Mouse (Mus musculus) kidney, embryonic 15.5 days (tissue): Measurements from ENCODE around the gene Nid2. TPM values are rescaled to one million over a fixed set of nuclear protein-coding genes. Genes with fewer than 3 reads are reported as not detected.

Experiments used
- ATAC-seq: fragments of 200-750 bp; cut with Nextera tagmentation; replicated peaks from 2 replicates; pipeline ENCODE4 v1.8.0; 2017; ENCODE audit warnings: moderate TSS enrichment; ENCODE audit not compliant: low FRiP score
- H3K27ac ChIP-seq: fragments of 300-500 bp; sonication (generic); 2 replicates; pipeline ENCODE4 v1.5.1; 2015; ENCODE audit warnings: mild to moderate bottlenecking, inconsistent platforms
- H3K27me3 ChIP-seq: fragments of 300-500 bp; sonication (generic); 2 replicates; pipeline ENCODE4 v1.6.1; 2015; ENCODE audit warnings: inconsistent platforms
- H3K36me3 ChIP-seq: fragments of 300-500 bp; sonication (generic); 2 replicates; pipeline ENCODE4 v1.6.1; 2015; ENCODE audit warnings: inconsistent platforms
- H3K4me1 ChIP-seq: fragments of 300-500 bp; sonication (generic); 2 replicates; pipeline ENCODE4 v1.6.1; 2015; ENCODE audit warnings: inconsistent platforms
- H3K4me2 ChIP-seq: fragments of 300-500 bp; sonication (generic); 2 replicates; pipeline ENCODE4 v1.6.1; 2015; ENCODE audit warnings: moderate library complexity, mild to moderate bottlenecking, inconsistent platforms
- H3K4me3 ChIP-seq: fragments of 300-500 bp; sonication (generic); replicated peaks from 2 replicates; pipeline ENCODE4 v1.5.1; 2015; ENCODE audit warnings: mild to moderate bottlenecking, inconsistent platforms
- H3K9ac ChIP-seq: fragments of 300-500 bp; sonication (generic); 2 replicates; pipeline ENCODE4 v1.6.1; 2015; ENCODE audit warnings: mild to moderate bottlenecking, inconsistent platforms
- H3K9me3 ChIP-seq: fragments of 300-500 bp; sonication (generic); replicated peaks from 2 replicates; pipeline ENCODE4 v1.6.1; 2016; ENCODE audit warnings: inconsistent platforms
- WGBS: fragments of 180-500 bp; shearing (Covaris S2); methylation state at CpG from one replicate; pipeline ENCODE4 v1.1.7; 2015; ENCODE audit warnings: mixed read lengths; 5-methylcytosine and 5-hydroxymethylcytosine counted together
- polyA plus RNA-seq: library from polyadenylated mRNA; unstranded; fragments of >200 nt; fragmentation: Nextera tagmentation; extraction: Ambion mirVana; gene quantifications from 2 replicates; pipeline ENCODE4 v1.2.1, GENCODE M21; 2015

Gene Nid2
- polyA plus RNA-seq, 1 experiment from 2014 or later: 128 TPM

GRCm38 (mm10) chr14:19796541-19797304 lies 45.7 kb downstream of the Nid2 start:
- H3K27me3 ChIP-seq: no peaks in the 10 kb centered on the region
- no peak overlapping the region for H3K4me3 ChIP-seq
- no peak overlapping the region for H3K9ac ChIP-seq
- H3K4me1 ChIP-seq: no peaks in the 10 kb centered on the region
- H3K27ac ChIP-seq: no peak overlapping the region
- WGBS: 77% methylated on average over 18 of the region's 18 CpGs
- ATAC-seq: peak; percentile 25; the same call in 1 of the 2 replicates
- H3K4me2 ChIP-seq: no peak overlapping the region
- no peaks in the 10 kb centered on the region for H3K9me3 ChIP-seq
- peaks cover 63% of the 10 kb centered on the region for H3K36me3 ChIP-seq

GRCm38 (mm10) chr14:19800485-19800884 lies 49.4 kb downstream of the Nid2 start:
- no peak overlapping the region for H3K9ac ChIP-seq
- H3K4me1 ChIP-seq: no peaks in the 10 kb centered on the region
- H3K4me3 ChIP-seq: no peak overlapping the region
- H3K4me2 ChIP-seq: no peak overlapping the region
- H3K27me3 ChIP-seq: no peaks in the 10 kb centered on the region
- no peak overlapping the region for H3K27ac ChIP-seq
- H3K36me3 ChIP-seq: peaks cover 80% of the 10 kb centered on the region
- ATAC-seq: no peak
- WGBS: 66% methylated on average over 2 of the region's 2 CpGs
- H3K9me3 ChIP-seq: no peaks in the 10 kb centered on the region

- 84% methylated on average over 8 of the region's 8 CpGs for whole genome bisulfite sequencing
- Histone ChIP-seq H3K9me3 (no peaks in the 10 kb centered on the region), H3K36me3 (peaks cover 87% of the 10 kb centered on the region), H3K27me3 (no peaks in the 10 kb centered on the region), H3K4me1 (no peaks in the 10 kb centered on the region), H3K9ac (no peak overlapping the region), H3K27ac (no peak overlapping the region), H3K4me3 (no peak overlapping the region), H3K4me2 (no peak overlapping the region)
- ATAC-seq: no peak
Observed at GRCm38 (mm10) chr14:19801474-19802215, 50.6 kb downstream of the Nid2 start.

- WGBS: 71% methylated on average over 4 of the region's 4 CpGs
- Histone ChIP-seq H3K27ac (no peak overlapping the region), H3K27me3 (no peaks in the 10 kb centered on the region), H3K9me3 (no peaks in the 10 kb centered on the region), H3K9ac (no peak overlapping the region), H3K4me1 (no peaks in the 10 kb centered on the region), H3K36me3 (peaks cover 79% of the 10 kb centered on the region), H3K4me3 (no peak overlapping the region), H3K4me2 (no peak overlapping the region)
- no peak for ATAC-seq
Observed at GRCm38 (mm10) chr14:19803222-19803621, 52.2 kb downstream of the Nid2 start.

- no peak for ATAC-seq
- H3K4me1 ChIP-seq: no peaks in the 10 kb centered on the region
Observed at GRCm38 (mm10) chr14:19803623-19804022, 52.6 kb downstream of the Nid2 start.

GRCm38 (mm10) chr14:19807339-19807738 lies 56.3 kb downstream of the Nid2 start:
- Histone ChIP-seq H3K9ac (no peak overlapping the region), H3K9me3 (no peaks in the 10 kb centered on the region), H3K4me2 (no peak overlapping the region), H3K27ac (no peak overlapping the region), H3K27me3 (no peaks in the 10 kb centered on the region), H3K36me3 (peaks cover 66% of the 10 kb centered on the region), H3K4me1 (no peaks in the 10 kb centered on the region), H3K4me3 (no peak overlapping the region)
- WGBS: 85% methylated on average over 3 of the region's 3 CpGs
- ATAC-seq: no peak

More at GRCm38 (mm10) chr14:19803623-19804022, 52.6 kb downstream of the Nid2 start:
- Histone ChIP-seq H3K36me3 (peaks cover 75% of the 10 kb centered on the region), H3K4me2 (no peak overlapping the region), H3K27ac (no peak overlapping the region), H3K9me3 (no peaks in the 10 kb centered on the region), H3K9ac (no peak overlapping the region), H3K27me3 (no peaks in the 10 kb centered on the region), H3K4me3 (no peak overlapping the region)
- 77% methylated on average over 10 of the region's 10 CpGs for WGBS

- Histone ChIP-seq H3K27ac (no peak overlapping the region), H3K4me2 (no peak overlapping the region), H3K36me3 (peaks cover 66% of the 10 kb centered on the region), H3K4me1 (no peaks in the 10 kb centered on the region), H3K27me3 (no peaks in the 10 kb centered on the region), H3K9ac (no peak overlapping the region), H3K4me3 (no peak overlapping the region), H3K9me3 (no peaks in the 10 kb centered on the region)
- no peak for ATAC-seq
- WGBS: 84% methylated on average over 2 of the region's 2 CpGs
Observed at GRCm38 (mm10) chr14:19807858-19808257, 56.8 kb downstream of the Nid2 start.

- no peaks in the 10 kb centered on the region for H3K9me3 ChIP-seq
- H3K4me1 ChIP-seq: no peaks in the 10 kb centered on the region
- H3K4me2 ChIP-seq: no peak overlapping the region
- no peaks in the 10 kb centered on the region for H3K27me3 ChIP-seq
- H3K36me3 ChIP-seq: peaks cover 70% of the 10 kb centered on the region
- H3K27ac ChIP-seq: no peak overlapping the region
- H3K9ac ChIP-seq: no peak overlapping the region
- no peak for ATAC-seq
- no peak overlapping the region for H3K4me3 ChIP-seq
- 80% methylated on average over 10 of the region's 10 CpGs for WGBS
Observed at GRCm38 (mm10) chr14:19809934-19810333, 58.9 kb downstream of the Nid2 start.

- H3K4me2 ChIP-seq: no peak overlapping the region
- 92% methylated on average over 2 of the region's 2 CpGs for WGBS
- H3K4me1 ChIP-seq: no peaks in the 10 kb centered on the region
- no peak for ATAC-seq
- H3K4me3 ChIP-seq: no peak overlapping the region
- H3K27ac ChIP-seq: no peak overlapping the region
- H3K9me3 ChIP-seq: no peaks in the 10 kb centered on the region
- H3K27me3 ChIP-seq: no peaks in the 10 kb centered on the region
- no peak overlapping the region for H3K9ac ChIP-seq
- H3K36me3 ChIP-seq: peaks cover 78% of the 10 kb centered on the region
Observed at GRCm38 (mm10) chr14:19813061-19813460, 62.0 kb downstream of the Nid2 start.

GRCm38 (mm10) chr14:19817949-19818348 lies 66.9 kb downstream of the Nid2 start:
- Histone ChIP-seq H3K9ac (no peak overlapping the region), H3K27me3 (no peaks in the 10 kb centered on the region), H3K4me2 (no peak overlapping the region), H3K36me3 (peaks cover 75% of the 10 kb centered on the region), H3K9me3 (no peaks in the 10 kb centered on the region), H3K4me1 (peaks cover 6% of the 10 kb centered on the region), H3K27ac (no peak overlapping the region), H3K4me3 (no peak overlapping the region)
- no peak for ATAC-seq
- 13% methylated on average over 1 of the region's 1 CpGs for WGBS

- Histone ChIP-seq H3K9me3 (no peaks in the 10 kb centered on the region), H3K27ac (no peak overlapping the region), H3K9ac (no peak overlapping the region), H3K4me1 (peaks cover 15% of the 10 kb centered on the region), H3K4me3 (no peak overlapping the region), H3K27me3 (no peaks in the 10 kb centered on the region), H3K4me2 (no peak overlapping the region), H3K36me3 (peaks cover 37% of the 10 kb centered on the region)
- WGBS: 95% methylated on average over 5 of the region's 5 CpGs
- no peak for ATAC-seq
Observed at GRCm38 (mm10) chr14:19821686-19822085, 70.6 kb downstream of the Nid2 start.

- peak; percentile 99 for ATAC-seq
Observed at GRCm38 (mm10) chr14:19823321-19824142, 72.5 kb downstream of the Nid2 start, which contains the start of gene Rtraf. Rtraf (minus strand) TSS chr14:19823824.

More at GRCm38 (mm10) chr14:19823321-19824142, 72.5 kb downstream of the Nid2 start, which contains the start of gene Rtraf:
- under 1% methylated on average over 80 of the region's 80 CpGs for WGBS
- peaks cover 12% of the 10 kb centered on the region; the same call in 1 of the 2 replicates for H3K27me3 ChIP-seq
- no peaks in the 10 kb centered on the region for H3K9me3 ChIP-seq
- peak within 1 kb of the TSS; percentile 81 for H3K4me2 ChIP-seq
- H3K36me3 ChIP-seq: peaks cover 31% of the 10 kb centered on the region
- H3K4me3 ChIP-seq: peak within 1 kb of the TSS; percentile 98
- H3K4me1 ChIP-seq: peaks cover 15% of the 10 kb centered on the region
- H3K27ac ChIP-seq: peak within 1 kb of the TSS; percentile 82
- H3K9ac ChIP-seq: peak within 1 kb of the TSS; percentile 96
